Mouse (Mus musculus): ENCODE results near the gene Olfr1282.

- no peak for TF ChIP-seq POLR2A (IDR thresholded peaks at IDR 0.05; ENCODE audit: control insufficient read depth, extremely low read depth, insufficient read depth, low read length, poor library complexity)
- no peak for TF ChIP-seq CTCF (IDR thresholded peaks at IDR 0.05; ENCODE audit: borderline replicate concordance, control insufficient read depth, extremely low read depth, insufficient read depth, low read length, poor library complexity)
Measured at GRCm38 (mm10) chr2:111300374-111300773, 35.5 kb downstream of the Olfr1282 start, which contains the start of gene Olfr1279.
